Comparison of ENCODE assay signal across 29 mouse cellular contexts in the genomic region with DNA sequence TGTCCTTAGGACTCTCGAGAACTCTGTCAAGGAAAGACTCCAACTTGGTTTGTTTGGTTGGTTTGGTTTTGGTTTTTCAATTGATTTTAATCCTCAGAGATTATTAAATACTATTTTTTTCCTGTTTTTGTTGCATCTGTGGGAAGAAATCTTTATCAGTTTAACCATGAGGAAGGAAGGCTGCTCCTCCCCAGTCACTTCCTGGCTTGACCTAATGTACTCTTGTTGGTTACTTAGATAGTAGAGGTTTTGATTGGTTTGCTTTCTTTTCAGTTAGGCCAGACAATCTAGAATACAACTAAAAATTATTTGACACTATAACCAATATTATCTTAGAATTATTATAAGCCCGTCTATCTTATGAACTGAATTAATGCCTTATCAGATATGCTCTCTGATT.
"Had no signal": no experiment of that assay in that cellular context is flagged by ENCODE, and none has a peak within 500 bp of the region (broad histone marks: within the 10 kb centered on the region; RNA-seq: fewer than 3 reads in every experiment).

No protein-coding gene starts in this region.

- H3K9me3 ChIP-seq: heart, embryonic 12.5 days; heart, embryonic 13.5 days; heart, embryonic 15.5 days; hindbrain, embryonic 10.5 days; hindbrain, embryonic 12.5 days; hindbrain, embryonic 13.5 days; hindbrain, embryonic 15.5 days; intestine, embryonic 15.5 days; kidney, embryonic 15.5 days had no signal

- H3K27ac ChIP-seq: heart, embryonic 13.5 days; heart, embryonic 15.5 days; hindbrain, embryonic 10.5 days; hindbrain, embryonic 12.5 days; hindbrain, embryonic 13.5 days; hindbrain, embryonic 14.5 days; hindbrain, embryonic 15.5 days; hindbrain, postnatal 0 days; intestine, embryonic 15.5 days; kidney, embryonic 15.5 days; kidney, postnatal 0 days; layer of hippocampus, adult 2 months; left cerebral cortex, adult 2 months had no signal

- H3K27me3 ChIP-seq: heart, embryonic 12.5 days; heart, embryonic 13.5 days; heart, embryonic 15.5 days; hindbrain, embryonic 12.5 days; hindbrain, embryonic 13.5 days; hindbrain, embryonic 15.5 days; intestine, embryonic 15.5 days; kidney, embryonic 15.5 days had no signal

- DNase-seq: heart, postnatal 14 days; heart, postnatal 36 days; heart, postnatal 4 days; kidney, adult 11 months; kidney, adult 18-20 months; kidney, adult 2 months; kidney, adult 8-10 months; kidney, adult 9 months; kidney, postnatal 10 days; kidney, postnatal 14 days; kidney, postnatal 25 days; kidney, postnatal 36 days; kidney, postnatal 4 days; layer of hippocampus, adult 9-11 months; layer of hippocampus, postnatal 36 days had no signal

- H3K4me3 ChIP-seq: heart, embryonic 12.5 days; heart, embryonic 13.5 days; heart, embryonic 15.5 days; hindbrain, embryonic 10.5 days; hindbrain, embryonic 12.5 days; hindbrain, embryonic 13.5 days; hindbrain, embryonic 15.5 days; intestine, embryonic 15.5 days; kidney, embryonic 15.5 days; layer of hippocampus, adult 2 months; left cerebral cortex, adult 2 months had no signal

- H3K9ac ChIP-seq: heart, embryonic 12.5 days; heart, embryonic 13.5 days; heart, embryonic 15.5 days; hindbrain, embryonic 12.5 days; hindbrain, embryonic 13.5 days; hindbrain, embryonic 14.5 days; hindbrain, embryonic 15.5 days; intestine, embryonic 15.5 days; kidney, embryonic 15.5 days had no signal

- H3K36me3 ChIP-seq: heart, embryonic 12.5 days; heart, embryonic 13.5 days; heart, embryonic 15.5 days; hindbrain, embryonic 10.5 days; hindbrain, embryonic 12.5 days; hindbrain, embryonic 13.5 days; hindbrain, embryonic 15.5 days; intestine, embryonic 15.5 days; kidney, embryonic 15.5 days had no signal

- H3K4me1 ChIP-seq: heart, embryonic 12.5 days; heart, embryonic 13.5 days; heart, embryonic 15.5 days; hindbrain, embryonic 13.5 days; hindbrain, embryonic 15.5 days; intestine, embryonic 15.5 days; kidney, embryonic 15.5 days had no signal
